In genomic region chr13:13784420-13784936, GRCm38 (mm10) we compare ENCODE assay signal across 8 mouse cellular contexts. TPM values are rescaled to one million over a fixed set of nuclear protein-coding genes. Genes with fewer than 3 reads are reported as not detected.
DNase-seq lines count a peak whose midpoint lies in the region; ATAC-seq and TF ChIP-seq lines count a peak whose summit lies in the region.

No protein-coding gene starts in this region.

- under 1% methylated on average over 59 of the region's 59 CpGs for WGBS in intestine, embryonic 16.5 days
- under 1% methylated on average over 56 of the region's 59 CpGs for WGBS in neural tube, embryonic 14.5 days

- DNase-seq in gastrocnemius, adult 2 months: no peak
- DNase-seq in gastrocnemius, postnatal 4 days (ENCODE audit: low spot score in 2 of 2): no peak
- peak; percentile 51 for DNase-seq in thymus, postnatal 4 days
- DNase-seq in thymus, postnatal 10 days (ENCODE audit: low spot score in 2 of 2): no peak
- no peak for DNase-seq in urinary bladder, postnatal 4 days (ENCODE audit: low spot score in 2 of 2)
- DNase-seq in frontal cortex, postnatal 25 days (ENCODE audit: low spot score in 2 of 2): no peak

- no peaks in the 10 kb centered on the region for H3K36me3 ChIP-seq in intestine, embryonic 16.5 days (ENCODE audit: control insufficient read depth, insufficient read depth, low read length)
- H3K36me3 ChIP-seq in neural tube, embryonic 14.5 days (ENCODE audit: control insufficient read depth, insufficient read depth, low read length): no peaks in the 10 kb centered on the region

- no peak for TF ChIP-seq CTCF in gastrocnemius, adult 2 months (IDR thresholded peaks at IDR 0.05)

- peaks cover 11% of the 10 kb centered on the region for H3K4me1 ChIP-seq in intestine, embryonic 16.5 days (ENCODE audit: control insufficient read depth, insufficient read depth, low read length)
- H3K4me1 ChIP-seq in neural tube, embryonic 14.5 days (ENCODE audit: control insufficient read depth, insufficient read depth, low read length): peaks cover 10% of the 10 kb centered on the region; the same call in 1 of the 2 replicates

- peaks cover 38% of the 10 kb centered on the region for H3K27me3 ChIP-seq in intestine, embryonic 16.5 days (replicated peaks; ENCODE audit: control insufficient read depth, insufficient read depth, low read length)
- H3K27me3 ChIP-seq in neural tube, embryonic 14.5 days (ENCODE audit: control insufficient read depth, insufficient read depth, low read length): peaks cover 14% of the 10 kb centered on the region

- peak; percentile 69 for ATAC-seq in intestine, embryonic 16.5 days
- peak; percentile 73 for ATAC-seq in neural tube, embryonic 14.5 days (ENCODE audit: low read depth)

- no peak overlapping the region for H3K27ac ChIP-seq in gastrocnemius, adult 2 months
- no peak overlapping the region for H3K27ac ChIP-seq in intestine, embryonic 16.5 days (ENCODE audit: low read length)
- H3K27ac ChIP-seq in neural tube, embryonic 14.5 days (ENCODE audit: low read depth, low read length): no peak overlapping the region

- H3K4me3 ChIP-seq in gastrocnemius, adult 2 months: peak overlapping the region; percentile 74
- peak overlapping the region; percentile 63 for H3K4me3 ChIP-seq in intestine, embryonic 16.5 days (ENCODE audit: low read length)
- H3K4me3 ChIP-seq in neural tube, embryonic 14.5 days (ENCODE audit: low read depth, low read length): peak overlapping the region; percentile 58

- H3K4me2 ChIP-seq in intestine, embryonic 16.5 days (ENCODE audit: low read depth, low read length): peak overlapping the region; percentile 90
- peak overlapping the region; percentile 79 for H3K4me2 ChIP-seq in neural tube, embryonic 14.5 days (ENCODE audit: low read depth, low read length)

- H3K9me3 ChIP-seq in intestine, embryonic 16.5 days (ENCODE audit: control insufficient read depth, low read length): no peaks in the 10 kb centered on the region
- H3K9me3 ChIP-seq in neural tube, embryonic 14.5 days (ENCODE audit: control insufficient read depth, low read length): no peaks in the 10 kb centered on the region

- intact Hi-C loops in gastrocnemius, adult 2 months (cut with DNase I): no loop called here

- peak overlapping the region; percentile 56 for H3K9ac ChIP-seq in intestine, embryonic 16.5 days (ENCODE audit: low read depth, low read length)
- H3K9ac ChIP-seq in neural tube, embryonic 14.5 days (replicated peaks; ENCODE audit: low read depth, low read length): peak overlapping the region; percentile 61

RNA-seq across cellular contexts. Expression of gene Gng4, which starts 0.6 kb away (rescaled TPM):
- total RNA-seq in gastrocnemius, adult 2 months (2021): under 1 TPM; 0.41 to 0.75 TPM
- total RNA-seq in gastrocnemius, postnatal 4 days (2021): under 1 TPM; 0.80 to 0.86 TPM
- 2.1 and 2.2 TPM in 2 replicates for polyA plus RNA-seq in intestine, embryonic 16.5 days (2015; fragmentation: Nextera tagmentation; extraction: Ambion mirVana)
- 51.6 and 78.1 TPM in 2 replicates for polyA plus RNA-seq in neural tube, embryonic 14.5 days (2014; fragmentation: Nextera tagmentation; extraction: Ambion mirVana)
